Mouse (Mus musculus) urinary bladder, postnatal 25 days (tissue): Measurements from ENCODE around the gene Siglecg.
"Not testable (repeated sequence)": the region's sequence is repeated elsewhere in the genome, so short reads cannot be mapped to it uniquely, and the experiment has no call there.

Experiments used
- DNase-seq: peaks from one replicate; pipeline ENCODE4 v3.0.0; 2022; ENCODE audit warnings: low spot score

Gene Siglecg

DNA sequence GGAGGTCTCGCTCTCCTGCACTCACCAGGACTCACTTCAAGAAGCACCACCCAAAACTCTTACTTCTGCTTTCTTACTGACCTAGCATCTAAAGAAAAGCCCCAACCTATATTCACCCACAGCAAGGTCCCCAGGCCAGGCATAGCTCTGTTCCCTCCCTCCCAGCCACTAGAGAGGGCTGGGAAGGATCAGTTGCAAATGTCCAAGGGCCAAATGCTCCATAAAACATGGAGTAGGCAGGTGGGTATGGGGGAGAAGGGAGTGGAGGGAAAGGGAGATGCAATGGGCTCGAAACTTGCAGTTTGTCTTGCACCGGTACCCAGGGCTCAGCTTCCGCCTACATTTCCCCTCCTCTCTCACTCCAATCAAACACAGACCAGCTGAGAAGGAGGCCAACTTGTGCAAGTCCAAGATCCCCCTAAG, at the start of gene Siglecg:
TSS of gene Siglecg (plus strand) at position 74 of the 423 bp plus-strand sequence.
- DNase-seq = no peak

DNA sequence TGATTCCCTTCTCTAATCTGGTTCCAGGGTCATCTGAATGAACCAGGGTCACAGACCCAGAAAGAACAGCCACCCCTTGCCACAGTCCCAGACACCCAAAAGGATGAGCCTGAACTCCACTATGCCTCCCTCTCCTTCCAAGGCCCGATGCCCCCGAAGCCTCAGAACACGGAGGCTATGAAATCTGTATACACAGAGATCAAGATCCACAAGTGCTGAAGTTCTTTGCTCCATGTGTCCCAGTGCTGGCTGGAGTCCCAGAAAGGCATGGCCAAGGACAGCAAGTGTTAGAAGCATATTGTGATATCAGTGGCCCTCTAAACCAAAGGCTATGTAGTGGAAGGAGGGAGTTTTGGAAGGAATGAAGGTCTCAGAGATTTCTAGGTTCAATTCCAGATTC, 49.4 kb upstream of the Siglecg start:
- DNase-seq = no peak

DNA sequence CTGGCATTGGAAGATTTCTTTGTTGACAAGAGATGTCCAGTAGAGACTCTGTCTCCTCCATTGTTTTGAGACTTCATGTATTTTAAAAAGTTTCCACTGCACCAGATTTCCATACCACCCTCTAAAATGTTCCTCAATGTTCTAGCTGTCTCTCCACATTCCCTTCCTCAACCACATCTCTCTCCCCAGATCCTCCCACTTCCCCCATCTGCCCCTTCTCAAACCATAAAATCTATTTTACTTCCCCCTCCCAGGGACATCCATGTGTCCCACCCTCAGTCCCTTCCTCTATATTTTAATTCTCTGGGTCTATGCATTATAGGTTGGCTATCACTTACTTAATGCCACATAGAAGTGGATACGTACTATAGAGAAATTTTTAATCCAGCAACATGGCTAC, 46.6 kb upstream of the Siglecg start:
- DNase-seq = no peak

DNA sequence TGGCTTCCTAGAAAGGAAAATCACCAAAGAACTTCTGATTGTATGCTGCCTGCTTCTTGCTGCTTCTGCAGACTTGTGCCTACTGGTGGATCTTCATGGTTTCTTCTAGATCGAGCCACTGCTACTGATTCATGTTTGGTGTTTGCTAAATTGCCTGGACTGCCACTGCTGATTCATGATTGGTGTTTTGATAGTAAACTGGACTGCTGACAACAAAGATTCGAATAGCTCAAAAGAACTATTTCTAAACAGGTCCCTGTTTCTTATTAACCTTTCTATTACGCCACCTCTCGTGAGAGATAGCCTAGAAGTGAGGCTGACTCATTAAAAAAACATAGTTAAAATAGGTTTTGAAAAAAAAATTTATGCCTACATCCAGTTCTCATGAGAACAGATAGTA, 46.0 kb upstream of the Siglecg start:
- no peak for DNase-seq

DNA sequence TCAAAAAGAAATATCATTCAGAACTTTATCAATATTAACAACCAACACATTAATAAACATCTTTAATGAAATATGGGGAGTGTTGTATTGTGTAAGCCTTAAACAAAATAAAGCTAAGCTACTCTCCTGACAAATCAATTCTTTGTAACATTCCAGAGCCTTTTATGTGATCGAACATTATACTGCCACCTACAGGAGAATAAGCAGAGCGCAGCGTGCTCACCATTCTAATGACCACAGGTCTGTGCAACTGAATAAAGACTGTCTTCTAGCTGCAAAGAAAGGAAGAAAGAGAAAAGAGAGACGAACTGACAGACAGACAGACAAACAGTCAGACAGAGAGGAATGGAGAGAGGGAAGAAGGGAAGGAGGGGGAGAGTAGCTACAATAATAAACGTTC, 29.8 kb upstream of the Siglecg start:
- DNase-seq = no peak

DNA sequence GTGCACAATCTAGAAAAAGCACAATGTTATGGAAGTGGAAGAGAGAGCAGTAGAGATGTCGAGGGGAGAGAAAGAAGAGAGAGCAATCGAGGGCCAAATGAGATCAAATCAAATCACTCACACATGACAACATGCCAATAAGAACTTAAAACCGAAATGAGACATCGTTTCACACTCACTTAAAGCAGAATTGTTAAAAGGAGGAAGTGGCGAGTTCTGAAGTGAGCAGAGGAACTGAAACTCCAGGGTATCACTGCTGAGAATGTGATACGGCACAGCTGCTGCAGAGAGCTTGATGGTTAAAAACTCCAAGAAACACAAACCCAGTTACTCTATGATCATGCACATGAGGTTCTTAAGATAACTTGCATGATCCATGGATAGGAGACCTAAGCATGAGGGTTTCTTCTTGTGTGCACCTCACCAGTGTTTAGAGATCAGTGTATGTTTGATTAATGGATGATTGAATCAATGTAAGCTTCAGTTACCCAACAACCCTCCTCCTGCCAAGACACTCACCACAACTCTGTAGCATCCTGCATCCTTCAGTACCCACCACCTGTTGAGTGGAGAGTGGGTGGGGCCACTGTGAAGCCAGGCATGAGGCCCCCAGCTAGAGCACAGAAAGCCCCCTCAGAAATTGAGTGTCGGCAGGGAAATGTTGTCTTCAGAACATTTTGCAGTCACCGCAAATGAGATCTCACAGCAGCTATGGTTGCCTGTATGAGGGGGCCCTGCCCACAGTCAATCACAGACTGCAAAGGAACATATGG, 15.5 kb upstream of the Siglecg start:
- no peak for DNase-seq

DNA sequence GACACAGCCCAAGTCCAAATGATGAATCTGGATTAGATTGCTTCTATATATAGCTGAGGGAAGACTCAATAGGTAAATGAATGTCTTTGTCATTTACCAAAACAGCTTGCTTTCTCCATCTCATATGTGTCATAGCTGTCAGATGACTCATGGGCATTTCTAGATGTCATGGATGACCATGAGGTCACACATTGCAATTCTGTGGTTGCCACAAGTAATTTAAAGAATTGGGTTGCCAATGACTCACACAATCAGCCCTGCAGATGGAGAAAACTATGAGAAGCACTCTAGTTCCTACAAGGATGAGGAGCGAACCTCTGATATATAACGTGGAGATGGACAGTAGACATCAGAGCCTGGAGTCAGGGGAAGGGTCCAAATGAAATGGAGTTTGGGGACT, 8.5 kb upstream of the Siglecg start:
- DNase-seq = no peak

DNA sequence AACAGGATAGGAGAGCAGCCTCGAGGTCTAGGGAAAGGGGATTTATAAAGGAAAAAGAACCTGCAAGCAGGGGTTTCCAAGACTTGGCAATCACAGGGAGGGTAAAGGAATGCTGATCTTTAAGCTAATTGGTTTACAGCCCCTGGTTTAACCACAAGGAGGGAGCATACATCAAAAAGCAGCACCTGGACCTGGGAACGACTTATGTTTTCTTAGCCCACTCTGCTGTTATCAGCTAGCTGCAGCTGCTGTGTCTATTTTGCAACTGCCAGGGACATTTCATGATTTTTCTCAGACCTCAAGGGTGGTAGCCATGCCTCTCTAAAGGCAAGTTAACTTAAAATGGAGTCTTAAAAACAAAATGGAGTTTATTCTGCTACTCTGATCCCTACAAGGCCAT, 5.3 kb upstream of the Siglecg start:
- no peak for DNase-seq

DNA sequence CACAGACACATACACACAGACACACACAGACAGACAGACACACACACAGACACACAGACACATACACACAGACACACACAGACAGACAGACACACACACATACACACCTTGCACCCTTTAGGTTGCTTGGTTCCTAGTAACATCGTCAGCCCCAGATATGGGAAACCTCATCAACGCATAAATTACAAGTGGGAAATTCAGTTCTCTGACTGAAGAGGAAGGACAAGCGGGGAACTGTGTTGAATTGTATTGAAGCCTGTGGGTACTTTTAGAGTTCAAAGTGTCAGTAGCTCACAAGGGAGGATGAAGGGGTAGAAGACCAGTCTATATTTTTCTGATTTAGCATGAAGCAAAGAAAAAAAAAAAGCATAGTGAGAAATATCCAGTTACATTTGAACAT, 431 bp upstream of the Siglecg start:
- no peak for DNase-seq

DNA sequence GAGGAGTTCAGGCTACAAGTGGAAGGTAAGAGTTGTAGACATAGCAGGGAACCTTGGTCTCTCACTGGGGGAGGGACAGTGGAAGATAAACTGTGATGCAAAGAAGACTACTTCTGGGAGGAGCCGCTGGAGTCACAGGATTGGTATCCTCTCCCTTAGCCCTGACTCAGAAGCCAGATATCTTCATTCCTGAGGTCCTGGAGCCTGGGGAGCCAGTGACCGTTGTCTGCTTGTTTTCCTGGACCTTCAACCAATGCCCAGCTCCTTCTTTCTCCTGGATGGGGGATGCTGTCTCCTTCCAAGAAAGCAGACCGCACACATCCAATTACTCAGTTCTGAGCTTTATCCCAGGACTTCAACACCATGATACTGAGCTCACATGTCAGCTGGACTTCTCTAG, 1.1 kb downstream of the Siglecg start:
- no peak for DNase-seq

DNA sequence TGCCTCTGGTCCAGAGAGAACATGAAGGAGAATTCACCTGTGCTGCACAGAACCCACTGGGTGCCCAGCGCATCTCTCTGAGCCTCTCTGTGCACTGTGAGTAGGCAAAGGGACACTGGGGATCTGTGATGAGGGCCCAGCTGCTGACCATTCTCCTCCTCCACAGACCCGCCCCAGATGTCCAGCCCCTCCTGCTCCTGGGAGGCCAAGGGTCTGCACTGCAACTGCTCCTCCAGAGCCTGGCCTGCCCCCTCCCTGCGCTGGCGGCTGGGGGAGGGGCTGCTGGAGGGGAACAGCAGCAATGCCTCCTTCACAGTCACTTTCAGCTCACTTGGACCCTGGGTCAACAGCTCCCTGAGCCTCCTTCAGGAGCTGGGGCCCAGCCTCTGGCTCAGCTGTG, 3.7 kb downstream of the Siglecg start:
- not testable (repeated sequence) for DNase-seq

DNA sequence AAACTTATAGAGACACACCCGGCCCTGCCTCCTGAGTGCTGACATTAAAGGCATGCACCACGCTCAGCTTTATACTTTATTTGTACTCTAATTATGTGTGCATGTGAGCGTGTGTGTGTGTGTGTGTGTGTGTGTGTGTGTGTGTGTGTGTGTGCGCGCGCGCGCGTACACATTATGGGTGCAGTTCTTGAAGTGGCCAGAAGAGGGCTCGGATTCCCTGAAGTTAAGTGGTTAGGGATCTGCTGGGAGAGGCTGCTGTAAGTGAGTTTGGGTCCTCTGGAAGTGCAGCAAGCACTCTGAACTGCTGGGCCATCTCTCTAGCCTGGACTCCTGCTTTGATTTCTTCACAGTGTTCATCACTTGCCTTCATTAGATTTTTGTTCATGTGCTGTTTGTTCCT, 9.3 kb downstream of the Siglecg start:
- no peak for DNase-seq

DNA sequence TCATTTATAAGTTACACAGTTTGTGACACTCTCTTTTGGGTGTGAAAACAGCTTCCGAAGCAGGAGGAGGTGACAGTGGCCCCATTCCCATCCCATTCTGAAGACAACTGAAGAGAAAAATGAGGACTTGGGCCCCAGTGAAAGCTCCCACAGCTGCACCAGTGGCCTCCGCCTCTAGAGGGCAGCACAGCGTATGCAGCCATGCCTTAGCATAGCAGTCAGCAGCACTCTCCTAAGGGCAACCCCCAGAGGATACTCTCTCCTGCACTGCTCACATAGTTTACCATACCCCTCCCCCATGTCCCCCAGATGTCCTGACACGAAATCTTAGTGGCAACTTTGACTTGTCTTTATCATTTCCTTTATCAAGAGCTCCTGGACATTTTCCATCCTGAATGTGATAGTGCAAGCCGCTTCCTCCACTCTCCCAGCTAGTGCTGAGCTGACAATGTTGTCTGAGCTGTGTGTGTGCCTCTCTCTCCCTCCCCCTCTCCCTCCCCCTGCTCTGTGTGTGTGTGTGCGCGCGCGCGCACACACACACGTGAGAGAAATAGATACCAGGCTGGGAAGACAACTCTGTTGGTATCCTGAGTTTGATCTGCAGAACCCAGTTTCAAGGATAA, 15.1 kb downstream of the Siglecg start:
- peak; percentile 86 for DNase-seq

DNA sequence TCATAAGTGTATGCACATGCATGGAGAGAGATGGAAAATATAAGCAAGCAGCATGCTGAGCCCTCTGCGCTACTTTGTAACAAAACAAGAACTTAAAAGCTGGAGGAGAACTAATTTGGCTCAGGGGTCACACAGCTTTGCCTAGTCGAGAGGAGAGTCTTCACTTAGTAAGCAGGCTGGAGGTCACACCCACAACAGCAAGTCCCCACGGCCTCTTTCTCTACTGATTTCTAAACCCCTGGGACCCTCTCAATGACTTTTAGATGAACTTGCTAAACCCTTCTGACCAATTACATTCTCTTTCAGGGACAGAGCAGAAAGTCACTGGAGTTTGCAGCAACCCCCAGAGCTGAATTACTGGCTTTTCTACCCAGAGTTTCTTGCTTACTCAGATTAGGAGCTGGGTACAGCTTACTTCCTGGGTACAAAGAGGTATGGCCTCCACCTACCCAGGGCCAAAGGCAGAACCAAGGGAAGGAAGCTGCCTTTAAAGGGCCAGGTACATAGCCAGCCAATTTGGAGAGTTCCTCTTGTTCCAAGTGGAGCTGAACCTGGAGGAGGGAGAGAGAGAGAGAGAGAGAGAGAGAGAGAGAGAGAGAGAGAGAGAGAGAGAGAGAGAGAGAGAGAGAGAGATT, 16.1 kb downstream of the Siglecg start:
- no peak for DNase-seq

DNA sequence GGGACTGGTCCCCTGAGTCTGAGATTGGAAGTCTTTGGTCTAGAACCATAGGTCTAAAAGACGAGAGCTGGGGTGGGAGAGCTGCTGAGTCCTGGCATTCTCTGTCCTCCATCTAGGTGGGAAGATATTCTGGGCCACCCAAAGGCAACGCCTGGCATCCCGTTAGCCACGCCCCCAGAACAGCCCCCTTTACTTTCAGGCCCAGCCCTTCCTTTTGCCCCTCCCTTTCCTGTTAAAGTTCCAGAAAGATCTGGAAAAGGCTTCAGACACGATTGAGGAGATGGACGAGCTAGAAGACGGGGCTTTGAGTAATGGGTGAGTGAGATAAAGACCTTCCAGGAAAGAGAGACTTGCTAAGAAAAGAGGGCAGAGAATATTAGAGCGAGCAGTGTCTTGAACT, 19.4 kb downstream of the Siglecg start, which contains the start of gene Lim2:
TSS of gene Lim2 (plus strand) at position 265 of the 400 bp plus-strand sequence.
- no peak for DNase-seq

DNA sequence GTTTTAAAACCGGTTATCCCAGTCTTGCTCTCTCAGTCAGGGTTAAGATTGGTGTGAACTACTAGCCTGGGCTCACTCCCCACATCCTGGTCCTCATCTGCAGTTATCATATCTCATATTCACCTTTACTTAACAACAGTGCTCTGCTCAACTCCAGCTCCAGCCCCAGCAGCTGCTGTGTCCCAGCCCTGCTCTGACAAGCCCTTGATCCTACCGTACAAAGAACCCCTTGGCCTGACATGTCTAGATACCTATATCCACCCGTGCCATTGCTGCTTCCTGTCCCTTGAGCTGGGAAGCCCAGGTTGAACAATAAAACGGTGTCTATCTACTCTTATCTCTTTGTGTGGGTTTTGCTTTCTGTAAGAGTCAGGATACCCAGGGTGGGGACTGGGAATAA, 21.5 kb downstream of the Siglecg start:
- no peak for DNase-seq

DNA sequence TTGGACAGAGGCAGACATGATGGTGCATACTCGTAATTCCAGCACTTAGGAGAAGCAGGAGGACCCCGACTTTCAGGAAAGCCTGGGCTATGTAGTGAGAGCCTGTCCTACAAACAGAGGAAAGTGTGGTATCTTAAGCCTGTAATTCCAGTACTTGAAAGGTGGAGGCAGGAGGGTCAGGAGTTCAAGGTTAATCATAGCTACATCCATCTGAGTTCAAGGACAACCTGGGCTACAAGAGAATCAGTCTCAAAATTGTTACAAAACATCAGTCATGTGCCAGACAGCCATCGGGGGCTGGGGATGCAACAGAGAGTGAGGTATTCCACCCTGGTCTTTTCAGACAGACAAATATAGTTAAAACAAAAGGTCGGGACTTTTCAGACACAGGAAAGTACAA, 24.9 kb downstream of the Siglecg start:
- DNase-seq = no peak

DNA sequence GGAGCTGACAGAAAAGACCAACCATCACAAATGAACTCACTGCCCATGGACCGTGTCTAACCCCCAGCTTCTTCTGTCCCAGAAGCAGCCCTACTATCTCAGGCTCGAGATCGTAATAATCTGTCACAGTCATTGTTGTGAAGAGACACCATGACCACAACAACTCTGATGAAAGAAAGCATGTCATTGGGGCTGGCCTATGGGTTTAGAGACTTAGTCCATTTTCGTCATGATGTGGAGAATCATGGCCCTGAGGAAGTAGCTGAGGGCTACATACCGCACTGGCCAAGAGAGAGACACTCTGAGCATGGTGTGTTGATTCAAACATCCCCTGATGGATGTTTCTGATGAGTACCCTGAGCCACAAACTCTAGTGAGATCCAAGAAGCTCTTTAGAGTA, 26.7 kb downstream of the Siglecg start:
- DNase-seq = no peak

DNA sequence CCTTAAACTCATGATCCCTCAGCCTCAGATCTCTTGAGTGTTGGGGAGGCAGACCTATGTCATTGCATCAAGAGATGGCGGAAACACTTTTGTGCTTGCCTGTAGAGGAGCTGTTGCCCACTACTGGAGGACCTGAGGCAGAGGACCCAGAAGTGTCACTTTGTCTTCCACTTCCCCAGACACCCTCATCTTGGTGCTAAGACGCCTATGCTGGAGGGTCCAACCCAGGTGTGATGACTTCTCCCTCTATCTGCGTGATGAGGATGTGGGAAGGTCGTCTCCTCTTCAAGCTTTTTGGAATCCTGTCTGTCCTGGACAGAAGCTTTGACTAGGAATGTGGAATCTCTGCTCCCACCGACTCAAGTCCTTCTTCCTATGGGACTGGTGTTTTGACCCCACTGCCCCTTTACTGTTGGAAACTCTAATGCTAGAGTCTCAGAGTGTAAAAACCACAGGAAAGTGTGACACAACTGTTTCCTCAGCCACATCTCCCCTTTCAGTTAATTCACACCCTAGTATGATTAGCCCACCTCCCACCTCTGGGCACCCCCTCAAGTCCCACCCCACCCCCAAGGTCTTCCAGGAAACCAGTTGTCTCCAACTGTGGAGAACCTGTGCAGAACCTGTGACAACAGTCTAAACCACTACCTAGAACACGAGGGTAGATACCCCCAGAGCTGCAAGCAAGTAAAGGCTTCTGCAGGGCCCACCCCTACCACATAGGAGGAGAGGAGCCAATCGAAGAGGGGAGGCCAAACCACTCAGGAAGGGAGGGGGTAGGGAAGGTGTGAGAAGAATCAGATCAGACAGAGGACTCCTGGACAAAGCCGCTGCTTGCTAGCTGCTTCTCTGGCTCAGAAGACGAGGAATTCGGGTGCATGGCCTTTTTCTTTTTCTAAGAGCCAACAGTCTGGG, 28.6 kb downstream of the Siglecg start, which contains the start of gene Nkg7:
TSS of gene Nkg7 (plus strand) at position 733 of the 915 bp plus-strand sequence.
- DNase-seq = no peak

DNA sequence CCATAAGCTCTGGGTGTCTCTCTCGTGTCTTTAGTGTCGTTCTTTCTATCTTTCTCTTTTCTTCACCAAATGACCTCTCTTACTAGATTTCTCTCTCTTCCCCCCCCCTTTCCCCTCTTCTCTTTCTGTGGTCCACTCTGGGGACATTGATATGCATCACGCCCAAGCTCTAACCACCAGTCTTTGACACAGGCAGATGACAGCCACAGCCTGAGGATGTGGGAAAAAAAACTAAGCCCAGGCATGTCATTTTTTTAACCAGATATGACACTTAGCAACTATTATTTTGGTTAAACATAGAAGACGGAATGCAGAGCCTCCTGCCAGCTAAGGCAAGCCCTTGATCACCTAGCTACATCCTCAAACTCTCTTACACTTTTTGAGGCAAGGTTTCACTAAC, 30.6 kb downstream of the Siglecg start:
- no peak for DNase-seq

DNA sequence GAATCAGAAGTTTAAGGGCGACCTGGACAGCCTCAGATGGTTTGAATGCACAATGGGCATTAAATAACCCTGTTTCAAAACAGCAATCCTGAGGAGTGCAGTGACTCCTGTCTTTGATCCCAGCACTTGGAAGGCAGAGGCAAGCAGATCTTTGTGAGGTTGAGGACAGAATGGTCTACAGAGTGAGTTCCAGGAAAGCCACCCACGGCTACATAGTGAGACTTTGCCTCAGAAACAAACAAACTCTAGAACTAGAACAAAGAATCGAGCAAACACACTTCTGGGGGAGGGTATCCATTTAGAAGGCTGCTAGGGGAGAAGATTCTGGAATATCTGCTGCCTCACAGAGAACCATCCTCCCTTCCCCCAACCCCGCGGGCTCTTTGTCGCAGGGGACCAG, 32.5 kb downstream of the Siglecg start, which contains the start of gene Cldnd2:
TSS of gene Cldnd2 (plus strand) at position 301 of the 400 bp plus-strand sequence.
- DNase-seq = no peak

DNA sequence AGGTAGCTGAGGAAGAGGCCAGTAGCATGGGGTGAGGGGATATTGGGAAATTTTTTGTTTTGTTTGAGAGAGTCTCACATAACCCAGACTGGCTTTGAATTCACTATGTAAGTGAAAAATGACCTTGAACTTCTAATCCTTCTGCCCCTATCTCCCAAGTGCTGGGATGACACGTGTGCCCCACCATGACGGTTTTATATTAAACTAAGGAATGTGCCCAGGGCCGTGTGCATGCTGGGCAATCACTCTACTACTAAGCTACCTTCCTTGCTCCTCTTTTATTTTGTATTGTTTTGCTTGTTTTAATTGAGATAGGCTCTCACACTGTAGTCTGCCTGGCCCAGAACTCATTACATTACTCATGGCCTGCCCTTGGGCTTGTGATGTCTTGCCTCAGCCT, 33.1 kb downstream of the Siglecg start:
- DNase-seq = no peak
